Comparison of ENCODE assay signal across 33 mouse cellular contexts in the genomic region with DNA sequence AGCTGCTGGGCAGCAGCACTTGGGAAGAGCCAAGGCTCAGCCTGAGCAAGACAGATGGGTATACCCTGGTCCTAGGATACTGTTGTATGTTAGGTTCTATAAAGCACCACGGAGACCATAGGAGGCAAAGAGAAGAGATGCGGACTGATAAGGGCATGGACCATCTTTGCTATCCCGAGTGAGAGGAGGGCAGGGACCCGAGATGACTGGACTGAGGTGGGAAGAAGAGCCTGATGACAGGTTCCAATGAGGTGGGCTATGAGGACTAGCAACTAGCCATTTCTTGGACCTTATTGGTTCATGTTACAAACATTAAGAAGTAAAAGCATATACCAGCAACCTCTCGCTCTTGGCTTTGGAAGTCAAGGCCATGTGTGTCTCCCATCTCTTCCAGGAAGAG.
"Had no signal": no experiment of that assay in that cellular context is flagged by ENCODE, and none has a peak within 500 bp of the region (broad histone marks: within the 10 kb centered on the region; RNA-seq: fewer than 3 reads in every experiment).

No protein-coding gene starts in this region.

- H3K27ac ChIP-seq: heart, embryonic 13.5 days; heart, embryonic 15.5 days; hindbrain, embryonic 10.5 days; hindbrain, embryonic 12.5 days; hindbrain, embryonic 13.5 days; hindbrain, embryonic 14.5 days; hindbrain, embryonic 15.5 days; hindbrain, postnatal 0 days; intestine, embryonic 15.5 days; kidney, embryonic 15.5 days; kidney, postnatal 0 days; layer of hippocampus, adult 2 months; left cerebral cortex, adult 2 months had no signal

- H3K9ac ChIP-seq: heart, embryonic 13.5 days; heart, embryonic 15.5 days; hindbrain, embryonic 12.5 days; hindbrain, embryonic 13.5 days; hindbrain, embryonic 14.5 days; hindbrain, embryonic 15.5 days; intestine, embryonic 15.5 days; kidney, embryonic 15.5 days had no signal

- H3K4me3 ChIP-seq: heart, embryonic 13.5 days; heart, embryonic 15.5 days; hindbrain, embryonic 10.5 days; hindbrain, embryonic 12.5 days; hindbrain, embryonic 13.5 days; hindbrain, embryonic 15.5 days; intestine, embryonic 15.5 days; kidney, embryonic 15.5 days; layer of hippocampus, adult 2 months; left cerebral cortex, adult 2 months had no signal

- DNase-seq: heart, postnatal 14 days; heart, postnatal 36 days; heart, postnatal 4 days; kidney, adult 11 months; kidney, adult 18-20 months; kidney, adult 2 months; kidney, adult 8-10 months; kidney, adult 9 months; kidney, postnatal 10 days; kidney, postnatal 14 days; kidney, postnatal 25 days; kidney, postnatal 36 days; kidney, postnatal 4 days; layer of hippocampus, adult 9-11 months; layer of hippocampus, postnatal 36 days had no signal

- H3K27me3 ChIP-seq: heart, embryonic 13.5 days; heart, embryonic 15.5 days; hindbrain, embryonic 12.5 days; hindbrain, embryonic 13.5 days; hindbrain, embryonic 15.5 days; intestine, embryonic 15.5 days; kidney, embryonic 15.5 days had no signal

- H3K9me3 ChIP-seq: heart, embryonic 13.5 days; heart, embryonic 15.5 days; hindbrain, embryonic 10.5 days; hindbrain, embryonic 12.5 days; hindbrain, embryonic 13.5 days; hindbrain, embryonic 15.5 days; intestine, embryonic 15.5 days; kidney, embryonic 15.5 days had no signal

- ATAC-seq: hindbrain, embryonic 16.5 days; hindbrain, postnatal 0 days; inflammation-experienced regulatory T-cells, adult 6 months; intestine, embryonic 15.5 days; intestine, embryonic 16.5 days; intestine, postnatal 0 days had no signal

- H3K4me2 ChIP-seq: heart, embryonic 11.5 days; heart, embryonic 13.5 days; heart, embryonic 15.5 days; hindbrain, embryonic 12.5 days; hindbrain, embryonic 13.5 days; hindbrain, embryonic 14.5 days; hindbrain, embryonic 15.5 days; intestine, embryonic 15.5 days; kidney, embryonic 15.5 days had no signal
